Mouse (Mus musculus): ENCODE data around the gene Dph2.

Dph2 gene

DNA sequence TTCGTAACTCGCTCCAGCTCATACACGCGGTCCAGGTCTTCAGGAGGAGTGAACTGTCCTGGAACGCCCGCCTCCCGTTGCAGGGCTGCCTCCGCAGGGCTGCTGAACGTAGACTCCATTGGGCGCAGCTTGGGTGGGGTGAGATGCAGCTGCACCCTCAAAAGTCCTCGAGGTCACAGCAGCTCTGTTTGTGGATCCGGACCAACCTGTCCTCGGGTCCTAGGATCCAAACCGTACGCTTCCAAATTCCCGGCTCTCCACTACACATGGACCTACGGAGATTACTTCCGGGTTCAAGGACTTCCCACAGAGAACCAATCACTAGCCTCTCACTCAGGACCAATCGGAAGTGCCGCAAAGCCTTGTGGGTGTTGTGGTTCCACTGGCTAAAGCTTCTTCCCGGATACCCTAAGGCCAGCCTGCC lies at the start of gene Dph2:
TSS of gene Dph2 (minus strand) at position 295 of the 424 bp plus-strand sequence.
- in situ Hi-C loops (cut with MboI; ENCODE audit: low pct_unique_long_range_greater_than_20kb in 1 of 2, low sequenced_read_pairs in 2 of 2, unreplicated experiment in 1 of 2), result no loop called here

DNA sequence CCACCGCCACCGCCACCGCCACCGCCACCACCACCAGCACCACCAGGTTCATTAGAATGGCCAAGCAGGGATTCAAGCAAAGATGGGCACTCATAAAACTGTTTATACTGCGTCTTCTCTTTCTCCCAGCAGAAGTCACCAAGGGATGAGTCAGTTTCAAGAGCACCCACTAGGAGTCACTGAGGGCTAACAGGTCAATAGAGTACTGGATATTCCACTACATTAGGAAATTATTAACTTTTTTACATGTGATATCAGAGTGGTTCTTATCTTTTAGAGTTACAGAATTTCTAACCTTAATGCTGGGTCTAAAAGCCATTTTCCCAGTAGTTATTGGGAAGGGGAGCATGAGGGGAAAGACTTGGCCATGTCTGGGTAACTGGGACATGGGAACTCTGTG lies 45.1 kb upstream of the Dph2 start:
- in situ Hi-C loops (cut with MboI; ENCODE audit: low pct_unique_long_range_greater_than_20kb in 1 of 2, low sequenced_read_pairs in 2 of 2, unreplicated experiment in 1 of 2), result no loop called here

DNA sequence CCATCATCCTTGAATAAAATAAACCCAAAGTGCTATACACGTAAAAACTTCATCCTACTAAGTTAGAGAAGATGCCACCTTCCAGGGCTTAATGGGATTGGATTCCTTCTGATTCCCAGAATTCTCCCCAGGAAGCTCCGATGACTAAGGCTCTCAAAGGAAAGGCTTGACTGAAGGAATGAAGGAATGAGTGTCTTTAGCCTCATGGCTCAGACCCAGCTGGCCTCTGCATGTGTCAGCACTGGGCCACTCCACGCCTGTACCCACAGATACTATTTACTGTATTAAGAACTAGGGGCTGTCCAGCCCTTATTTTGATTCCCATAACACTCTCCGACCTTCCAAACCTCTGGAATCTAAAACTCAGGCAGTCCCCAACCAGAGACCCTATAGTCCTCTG lies 42.2 kb upstream of the Dph2 start:
- in situ Hi-C loops (cut with MboI; ENCODE audit: low pct_unique_long_range_greater_than_20kb in 1 of 2, low sequenced_read_pairs in 2 of 2, unreplicated experiment in 1 of 2), result no loop called here

DNA sequence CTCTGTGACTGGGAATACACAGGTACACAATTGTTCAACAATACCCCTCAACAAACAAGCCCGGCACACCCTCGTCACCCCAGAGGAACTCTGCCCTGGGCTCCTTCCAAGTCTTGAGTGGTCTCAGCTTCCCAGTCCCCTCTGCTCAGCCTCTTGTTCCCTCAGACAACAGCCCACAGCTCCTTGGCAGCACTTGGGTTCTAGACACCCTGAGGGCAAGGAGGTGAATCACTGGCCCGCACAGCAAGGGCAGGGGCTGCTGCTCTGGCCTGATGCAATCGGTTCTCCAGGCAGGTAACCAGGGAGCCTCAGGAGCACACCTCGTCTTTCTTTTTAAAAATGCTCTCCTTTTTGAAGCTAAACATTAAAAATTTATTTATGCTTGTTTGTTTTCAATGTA lies 41.4 kb upstream of the Dph2 start:
- in situ Hi-C loops (cut with MboI; ENCODE audit: low pct_unique_long_range_greater_than_20kb in 1 of 2, low sequenced_read_pairs in 2 of 2, unreplicated experiment in 1 of 2), result no loop called here

DNA sequence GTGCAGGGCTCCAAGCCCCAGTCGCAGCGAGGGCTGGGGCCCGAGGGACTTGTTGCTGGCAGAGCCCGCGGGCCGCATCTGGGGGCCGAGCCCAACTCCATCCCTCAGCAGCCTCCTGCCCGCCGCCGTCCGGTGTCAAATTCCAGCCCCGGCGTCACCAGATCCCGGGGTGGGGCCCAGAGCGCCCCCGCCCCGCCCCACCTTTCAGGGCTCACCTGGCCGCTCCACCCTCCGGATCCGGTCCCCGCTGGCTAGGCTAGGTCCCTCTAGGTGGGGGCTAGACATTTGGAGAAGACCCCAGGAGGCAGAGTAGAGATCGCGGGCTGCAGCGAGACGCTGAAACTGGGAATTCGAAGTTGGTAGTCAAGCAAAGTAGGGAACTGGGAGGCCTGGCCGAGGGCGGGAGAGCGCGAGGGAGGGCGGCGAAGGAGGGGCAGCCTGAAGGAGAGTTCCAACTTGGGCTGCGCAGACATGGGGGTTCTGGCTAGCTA lies 37.6 kb upstream of the Dph2 start, which contains the start of gene Artn:
TSS of gene Artn (minus strand) at position 373 of the 491 bp plus-strand sequence.
- in situ Hi-C loops (cut with MboI; ENCODE audit: low pct_unique_long_range_greater_than_20kb in 1 of 2, low sequenced_read_pairs in 2 of 2, unreplicated experiment in 1 of 2), result no loop called here

DNA sequence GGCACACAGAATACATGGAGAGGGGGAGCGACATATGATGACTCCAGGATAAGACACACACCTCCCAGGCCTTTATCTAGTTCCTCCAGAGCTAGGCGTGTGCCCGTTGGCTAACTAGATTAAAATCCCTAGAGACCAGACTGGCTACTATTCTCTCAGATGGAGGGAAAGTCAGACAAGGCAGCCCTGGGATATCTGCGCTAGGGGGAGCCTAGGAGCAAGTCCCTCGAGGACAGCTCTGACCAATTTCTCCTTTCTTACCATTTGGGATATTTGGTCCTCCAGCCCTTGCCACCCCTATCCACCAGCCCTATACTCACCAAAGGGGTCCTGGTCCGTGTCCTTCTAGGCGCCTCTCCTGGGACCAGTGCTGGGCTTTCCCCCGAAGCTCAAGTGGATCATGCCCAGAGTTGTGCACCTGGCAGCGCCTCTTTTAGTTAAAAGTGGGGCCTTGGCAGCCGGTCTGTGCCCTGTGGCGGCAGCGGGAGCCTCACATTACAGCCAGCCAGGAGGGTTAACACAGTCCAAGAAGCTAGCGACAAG lies 36.9 kb upstream of the Dph2 start:
- in situ Hi-C loops (cut with MboI; ENCODE audit: low pct_unique_long_range_greater_than_20kb in 1 of 2, low sequenced_read_pairs in 2 of 2, unreplicated experiment in 1 of 2), result no loop called here

DNA sequence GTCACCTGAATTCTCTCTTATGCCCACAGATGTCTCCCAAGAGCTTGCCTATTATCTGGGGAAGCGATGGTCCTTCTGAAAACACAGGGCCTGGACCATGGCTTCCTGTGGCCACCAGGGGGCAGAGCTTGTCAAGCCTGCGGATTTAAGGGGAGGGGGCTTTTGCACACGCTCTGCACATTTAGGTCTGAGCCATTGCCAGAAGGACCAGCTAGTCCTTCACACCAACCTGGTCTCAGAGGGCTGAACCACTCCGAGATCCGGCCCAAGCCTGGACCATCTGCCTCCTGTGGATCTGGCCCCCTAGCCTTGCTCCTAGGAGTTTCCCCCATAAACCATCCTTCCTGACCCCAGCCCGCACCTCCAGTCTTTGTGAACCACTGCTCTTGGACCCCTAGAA lies 36.4 kb upstream of the Dph2 start:
- in situ Hi-C loops (cut with MboI; ENCODE audit: low pct_unique_long_range_greater_than_20kb in 1 of 2, low sequenced_read_pairs in 2 of 2, unreplicated experiment in 1 of 2), result no loop called here

DNA sequence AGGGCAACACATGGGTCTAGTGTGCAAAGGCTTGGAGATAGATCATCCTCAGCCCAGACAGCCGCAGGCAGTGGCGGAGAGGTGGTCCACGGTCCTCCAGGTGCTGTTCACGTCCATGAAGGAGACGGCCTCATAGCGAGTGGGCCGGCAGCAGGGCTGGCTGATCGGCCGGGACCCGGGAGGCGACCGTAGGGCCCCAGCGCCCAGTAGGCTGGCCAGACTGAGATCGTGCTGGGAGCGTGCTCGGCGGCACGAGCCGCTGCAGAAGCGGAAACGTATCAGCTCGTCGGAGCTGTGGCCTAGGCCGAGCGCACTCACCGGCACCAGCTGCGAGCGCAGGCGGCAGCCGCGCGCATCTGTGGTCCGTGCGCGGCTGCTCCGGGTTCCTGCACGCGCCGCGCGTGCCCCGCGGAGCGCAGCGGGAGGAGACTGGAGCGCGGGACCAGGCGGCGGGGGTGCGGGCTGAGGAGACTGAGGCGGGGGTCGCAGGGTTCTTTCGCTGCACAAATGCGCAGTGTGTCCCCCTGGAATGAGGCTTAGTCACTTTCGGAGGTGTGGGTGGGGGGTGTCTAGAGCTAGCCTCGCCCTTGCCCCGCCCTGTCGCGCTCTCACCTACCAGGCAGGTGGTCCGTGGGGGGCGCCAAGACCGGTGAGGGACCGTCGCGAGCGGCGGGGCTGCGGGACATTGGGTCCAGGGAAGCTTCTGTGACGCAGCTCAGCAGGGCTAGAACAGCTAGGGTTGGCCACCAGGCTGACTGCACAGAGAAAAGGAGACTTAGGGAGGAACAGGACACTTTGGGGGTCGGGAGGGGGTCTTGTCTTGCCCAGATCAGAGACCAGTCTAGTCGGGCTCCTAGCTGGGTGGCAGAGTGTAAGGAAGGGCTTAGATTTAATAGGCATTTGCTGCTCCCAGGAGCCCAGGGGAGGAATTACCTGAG lies 35.0 kb upstream of the Dph2 start:
- in situ Hi-C loops (cut with MboI; ENCODE audit: low pct_unique_long_range_greater_than_20kb in 1 of 2, low sequenced_read_pairs in 2 of 2, unreplicated experiment in 1 of 2), result no loop called here

DNA sequence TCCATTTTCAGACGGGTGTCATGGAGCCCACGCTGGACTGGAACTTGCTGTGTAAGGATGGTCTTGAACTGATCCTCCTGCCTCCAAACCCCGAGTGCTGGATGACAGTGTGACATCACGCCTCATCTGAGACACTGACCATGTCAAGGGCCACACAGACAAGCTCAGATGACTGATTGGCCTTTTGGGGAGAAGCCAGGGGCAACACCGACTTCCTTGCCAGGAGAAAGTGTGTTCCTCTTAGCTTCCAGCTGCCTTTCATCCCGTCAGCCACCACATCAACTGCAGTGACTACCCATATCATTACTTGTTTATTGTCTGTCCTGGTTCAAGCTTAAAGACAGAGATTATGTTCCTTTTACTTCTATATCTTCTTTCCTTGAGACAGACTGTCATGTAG lies 33.1 kb upstream of the Dph2 start:
- in situ Hi-C loops (cut with MboI; ENCODE audit: low pct_unique_long_range_greater_than_20kb in 1 of 2, low sequenced_read_pairs in 2 of 2, unreplicated experiment in 1 of 2), result no loop called here

DNA sequence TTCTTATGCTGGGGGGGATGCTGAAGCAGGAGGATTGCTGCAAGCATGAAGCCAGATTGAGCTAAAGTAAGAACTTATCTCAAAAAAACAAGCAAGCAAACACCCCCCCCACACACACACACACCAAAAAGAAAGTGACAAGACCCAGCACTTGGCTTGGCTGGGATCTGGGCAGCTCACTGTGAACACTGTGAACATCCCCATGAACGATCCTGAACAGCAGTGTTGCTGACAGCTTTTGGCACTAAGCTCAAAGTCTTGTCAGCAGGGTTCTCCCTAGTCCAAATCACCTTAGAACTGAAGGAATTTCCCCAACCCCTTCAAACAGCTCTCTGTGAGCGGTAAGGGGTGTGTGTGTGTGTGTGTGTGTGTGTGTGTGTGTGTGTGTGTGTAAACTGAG lies 31.6 kb upstream of the Dph2 start:
- in situ Hi-C loops (cut with MboI; ENCODE audit: low pct_unique_long_range_greater_than_20kb in 1 of 2, low sequenced_read_pairs in 2 of 2, unreplicated experiment in 1 of 2), result no loop called here

DNA sequence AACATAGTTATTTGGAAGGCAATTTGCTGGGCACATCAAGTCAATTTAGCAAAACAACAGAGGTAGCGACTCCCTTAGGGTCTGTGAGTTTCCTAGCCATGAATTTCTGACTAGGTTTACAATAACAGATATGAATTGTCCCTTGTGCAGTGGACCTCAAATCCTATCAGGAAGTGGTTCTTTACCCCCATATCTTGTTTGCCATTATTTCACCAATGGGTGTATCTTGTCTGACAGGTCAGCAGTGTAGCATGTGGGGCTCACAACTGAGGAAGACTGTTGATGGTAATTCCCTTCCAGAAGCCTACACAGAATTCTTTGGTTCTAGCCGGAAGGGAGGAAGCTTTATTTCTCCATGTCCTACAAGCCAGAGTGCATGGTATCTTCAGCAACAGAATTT lies 29.5 kb upstream of the Dph2 start:
- in situ Hi-C loops (cut with MboI; ENCODE audit: low pct_unique_long_range_greater_than_20kb in 1 of 2, low sequenced_read_pairs in 2 of 2, unreplicated experiment in 1 of 2), result no loop called here

DNA sequence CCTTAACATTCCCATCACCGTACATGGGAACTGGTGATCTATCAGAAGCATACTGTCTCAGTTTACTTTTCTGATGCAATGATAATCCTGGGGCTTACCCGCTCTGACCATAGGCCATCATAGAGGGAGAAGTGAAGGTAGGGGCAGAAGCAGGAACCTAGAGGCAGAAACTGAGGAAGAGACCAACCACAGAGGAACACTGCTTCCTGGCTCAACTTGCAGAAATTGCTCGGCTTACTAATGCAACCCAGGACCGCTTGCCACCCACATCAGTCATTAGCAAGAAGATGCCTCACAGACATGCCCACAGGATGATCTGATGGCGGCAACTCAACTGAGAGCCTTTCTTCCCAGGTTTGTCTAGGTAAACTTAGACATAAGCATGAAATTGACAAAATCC lies 26.9 kb upstream of the Dph2 start:
- in situ Hi-C loops (cut with MboI; ENCODE audit: low pct_unique_long_range_greater_than_20kb in 1 of 2, low sequenced_read_pairs in 2 of 2, unreplicated experiment in 1 of 2), result no loop called here

DNA sequence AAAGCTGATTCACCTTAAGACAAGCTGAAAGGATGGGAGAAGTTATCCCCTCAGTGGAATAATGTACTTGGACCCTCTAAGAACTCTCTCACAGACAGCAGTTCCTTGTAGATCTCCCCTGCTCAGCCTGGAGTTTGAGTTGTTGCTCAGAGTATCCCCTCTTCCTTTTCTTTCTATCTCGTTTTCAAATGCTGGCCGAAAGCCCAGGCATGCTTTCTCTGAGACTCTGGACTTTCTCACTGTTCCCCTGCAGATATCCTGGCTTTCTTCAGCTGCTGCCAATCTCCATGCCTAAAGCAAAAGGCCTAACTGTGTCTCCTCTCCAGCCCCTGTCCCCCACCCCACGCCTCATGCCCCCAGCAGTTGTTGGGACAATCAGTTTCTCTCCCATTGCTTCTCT lies 26.4 kb upstream of the Dph2 start:
- in situ Hi-C loops (cut with MboI; ENCODE audit: low pct_unique_long_range_greater_than_20kb in 1 of 2, low sequenced_read_pairs in 2 of 2, unreplicated experiment in 1 of 2), result no loop called here

DNA sequence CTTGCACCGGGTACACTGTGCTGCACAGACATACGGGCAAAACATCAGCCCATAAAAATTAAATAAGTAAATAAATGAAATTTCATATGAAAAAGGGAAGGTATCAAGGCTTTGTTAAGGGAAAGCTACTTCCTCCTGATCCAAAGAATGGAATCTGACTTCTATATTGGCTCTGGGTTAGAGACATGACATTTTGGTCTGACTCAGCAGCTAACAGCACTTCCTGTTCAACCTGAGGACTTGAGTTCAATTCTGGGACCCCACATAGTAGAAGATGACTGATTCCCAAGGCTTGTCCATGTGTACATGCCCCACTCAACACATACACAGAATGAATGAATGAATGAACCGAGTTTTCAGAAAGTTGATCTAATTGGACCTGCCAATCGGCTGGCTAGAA lies 26.0 kb upstream of the Dph2 start:
- in situ Hi-C loops (cut with MboI; ENCODE audit: low pct_unique_long_range_greater_than_20kb in 1 of 2, low sequenced_read_pairs in 2 of 2, unreplicated experiment in 1 of 2), result no loop called here

DNA sequence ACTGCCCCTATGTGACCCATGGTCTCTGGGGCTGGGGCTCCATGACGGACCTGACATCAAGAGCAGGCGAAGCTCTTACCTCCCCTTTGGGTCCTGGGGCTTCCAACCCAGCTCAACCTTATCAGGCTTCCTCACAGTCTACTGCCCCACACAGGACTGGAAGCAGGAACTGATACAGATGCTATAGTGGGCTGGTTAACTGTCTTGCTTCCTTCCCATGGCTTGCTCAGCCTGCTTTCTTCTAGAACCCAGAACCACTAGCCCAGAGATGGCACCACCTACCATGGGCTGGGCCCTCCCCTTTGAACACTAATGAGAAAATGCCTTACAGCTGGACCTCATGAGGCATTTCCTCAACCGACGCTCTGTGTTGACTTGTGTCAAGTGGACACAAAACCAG lies 25.6 kb upstream of the Dph2 start:
- in situ Hi-C loops (cut with MboI; ENCODE audit: low pct_unique_long_range_greater_than_20kb in 1 of 2, low sequenced_read_pairs in 2 of 2, unreplicated experiment in 1 of 2), result no loop called here

DNA sequence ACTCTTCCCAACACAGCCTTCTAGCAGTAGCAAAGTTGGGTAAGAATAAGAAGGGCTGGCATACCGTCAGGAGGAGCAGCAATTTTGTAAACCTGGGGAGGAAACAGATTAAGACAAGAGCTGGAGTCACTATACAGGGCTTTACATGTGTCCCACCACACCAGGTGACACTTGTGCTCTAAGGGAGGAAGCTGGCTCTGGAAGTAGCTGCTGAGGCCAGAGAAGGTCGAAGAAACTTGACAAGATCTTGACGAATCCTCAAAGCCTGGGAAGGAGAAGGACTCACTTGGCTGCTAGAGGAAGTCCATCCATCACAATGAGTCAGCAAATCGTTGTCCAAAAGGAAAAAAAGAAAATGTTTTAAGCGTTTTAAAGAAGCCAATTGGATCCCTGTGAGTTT lies 24.6 kb upstream of the Dph2 start:
- in situ Hi-C loops (cut with MboI; ENCODE audit: low pct_unique_long_range_greater_than_20kb in 1 of 2, low sequenced_read_pairs in 2 of 2, unreplicated experiment in 1 of 2), result no loop called here

DNA sequence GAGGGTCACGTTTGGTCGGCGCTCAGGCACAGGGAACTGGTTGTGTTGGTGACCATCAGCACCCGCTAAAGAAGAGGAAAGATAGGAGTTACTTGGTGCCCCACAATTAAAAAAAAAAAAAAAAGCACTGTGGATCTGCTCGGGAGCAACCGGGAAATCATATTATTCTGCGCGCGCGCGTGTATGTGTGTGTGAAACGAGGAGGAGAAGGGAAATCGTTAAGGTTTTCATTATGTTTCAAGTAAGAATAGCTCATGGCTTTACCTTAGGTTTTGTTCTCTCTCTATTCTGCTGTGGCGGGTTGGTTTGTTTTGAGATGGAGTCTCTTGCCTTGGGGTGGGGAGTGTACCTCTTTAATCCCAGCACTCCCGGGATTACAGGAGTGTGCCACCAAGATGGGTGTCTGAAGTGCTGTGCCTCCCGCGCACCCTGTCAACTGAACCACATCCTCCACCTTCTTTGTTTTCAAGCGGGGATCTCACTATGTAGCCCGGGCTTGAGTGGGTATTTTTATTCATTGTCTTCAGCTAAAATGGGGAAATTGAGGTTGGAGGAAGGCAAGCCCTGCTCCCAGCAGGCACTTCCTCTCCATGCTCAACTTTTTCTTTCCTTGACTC lies 23.8 kb upstream of the Dph2 start:
- in situ Hi-C loops (cut with MboI; ENCODE audit: low pct_unique_long_range_greater_than_20kb in 1 of 2, low sequenced_read_pairs in 2 of 2, unreplicated experiment in 1 of 2), result no loop called here

DNA sequence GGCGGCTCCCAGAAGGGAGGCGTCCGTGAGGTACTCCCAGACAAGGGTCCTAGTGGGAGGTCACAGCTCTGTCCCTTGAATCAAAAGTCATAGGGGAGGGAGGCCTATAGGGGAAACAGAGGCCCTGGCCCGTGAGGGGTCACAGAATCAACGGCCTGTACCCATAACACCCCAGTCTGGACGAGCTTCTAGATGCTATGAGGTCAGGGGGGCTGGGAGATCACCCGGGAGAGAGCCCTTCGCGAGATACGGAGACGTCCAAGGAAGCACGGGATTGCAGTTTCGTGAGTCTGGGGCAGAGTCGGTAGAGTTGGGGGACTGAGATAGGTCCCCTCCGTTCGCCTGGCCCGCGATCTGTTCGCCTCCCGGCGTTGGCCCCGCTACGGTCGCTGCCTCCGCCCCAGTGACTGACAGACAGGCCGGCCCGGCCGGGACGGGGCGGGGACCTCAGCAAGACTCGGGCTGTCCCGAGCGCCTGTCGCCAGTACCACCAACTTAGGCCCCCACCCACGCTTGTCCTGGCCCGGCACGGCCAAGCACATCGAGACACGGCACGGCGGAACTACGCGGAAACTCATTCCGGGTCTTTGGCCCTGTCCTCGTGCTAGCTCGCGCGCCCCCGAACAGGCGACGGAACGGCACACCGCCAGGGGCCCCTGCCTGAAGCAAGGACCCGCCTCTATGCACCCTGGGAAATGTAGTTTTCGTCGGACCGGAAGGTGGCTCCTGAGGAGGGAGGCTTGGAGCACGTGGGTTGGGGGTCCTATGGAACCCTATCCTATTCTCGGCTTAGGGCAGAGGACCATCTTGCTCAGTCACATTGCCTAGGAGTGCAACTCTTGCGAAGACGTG lies 23.0 kb upstream of the Dph2 start, which contains the start of gene Ipo13:
TSS of gene Ipo13 (minus strand) at position 409 of the 852 bp plus-strand sequence.
- in situ Hi-C loops (cut with MboI; ENCODE audit: low pct_unique_long_range_greater_than_20kb in 1 of 2, low sequenced_read_pairs in 2 of 2, unreplicated experiment in 1 of 2), result no loop called here

DNA sequence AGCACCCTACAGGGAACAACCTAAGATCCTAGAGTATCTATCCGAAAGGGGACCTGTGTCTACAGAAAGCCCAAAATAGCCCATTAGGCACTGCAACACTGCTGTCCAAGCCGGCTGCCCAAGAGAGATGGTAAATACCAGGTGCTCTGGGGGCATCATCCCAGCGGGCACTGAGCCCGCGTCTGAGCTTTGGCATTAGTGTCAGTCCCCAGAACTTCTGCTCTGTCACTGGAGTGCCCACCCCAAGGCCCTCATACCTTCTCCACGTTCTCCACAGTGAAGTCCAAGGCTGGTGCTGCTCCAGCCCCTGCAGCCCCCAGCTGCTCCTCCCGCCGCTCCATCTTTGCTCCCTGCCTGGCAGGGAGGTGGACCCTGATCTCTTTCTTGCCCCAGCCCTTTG lies 22.2 kb upstream of the Dph2 start:
- in situ Hi-C loops (cut with MboI; ENCODE audit: low pct_unique_long_range_greater_than_20kb in 1 of 2, low sequenced_read_pairs in 2 of 2, unreplicated experiment in 1 of 2), result no loop called here
